Mouse (Mus musculus): Measurements from ENCODE around the gene Nectin2. TPM values are rescaled to one million over a fixed set of nuclear protein-coding genes. Genes with fewer than 3 reads are reported as not detected.

Nectin2 gene
- polyA plus RNA-seq, 1 experiment from 2014 or later: 138 TPM

- Histone ChIP-seq H3K4me1 (peaks cover 21% of the 10 kb centered on the region), H3K27me3 (ENCODE audit: insufficient read depth, poor library complexity, severe bottlenecking) (no peaks in the 10 kb centered on the region), H3K27ac (no peak overlapping the region), H3K4me3 (no peak overlapping the region), H3K9me3 (no peaks in the 10 kb centered on the region), H3K36me3 (peaks cover 69% of the 10 kb centered on the region)
- 80% methylated on average over 4 of the region's 4 CpGs for WGBS
- DNase-seq (ENCODE audit: low spot score): no peak
These were observed 37.9 kb downstream of the Nectin2 start for GRCm38 (mm10) chr7:19712414-19712813.

- Histone ChIP-seq H3K36me3 (peaks cover 76% of the 10 kb centered on the region), H3K4me3 (no peak overlapping the region), H3K4me1 (peaks cover 15% of the 10 kb centered on the region), H3K27me3 (ENCODE audit: insufficient read depth, poor library complexity, severe bottlenecking) (no peaks in the 10 kb centered on the region), H3K27ac (no peak overlapping the region), H3K9me3 (no peaks in the 10 kb centered on the region)
- no peak for DNase-seq (ENCODE audit: low spot score)
- 95% methylated on average over 10 of the region's 10 CpGs for WGBS
These were observed 39.6 kb downstream of the Nectin2 start for GRCm38 (mm10) chr7:19710650-19711049.

- peaks cover 15% of the 10 kb centered on the region for H3K4me1 ChIP-seq
- DNase-seq (ENCODE audit: low spot score): no peak
- 94% methylated on average over 7 of the region's 7 CpGs for WGBS
- H3K4me3 ChIP-seq: no peak overlapping the region
- H3K36me3 ChIP-seq: peaks cover 80% of the 10 kb centered on the region
- H3K27ac ChIP-seq: no peak overlapping the region
- no peaks in the 10 kb centered on the region for H3K9me3 ChIP-seq
- H3K27me3 ChIP-seq (ENCODE audit: insufficient read depth, poor library complexity, severe bottlenecking): no peaks in the 10 kb centered on the region
These were observed 45.0 kb downstream of the Nectin2 start for GRCm38 (mm10) chr7:19705271-19705670.

- Histone ChIP-seq H3K27ac (no peak overlapping the region), H3K4me3 (no peak overlapping the region), H3K9me3 (no peaks in the 10 kb centered on the region), H3K36me3 (peaks cover 73% of the 10 kb centered on the region), H3K27me3 (ENCODE audit: insufficient read depth, poor library complexity, severe bottlenecking) (no peaks in the 10 kb centered on the region), H3K4me1 (peaks cover 19% of the 10 kb centered on the region)
- no peak for DNase-seq (ENCODE audit: low spot score)
- WGBS: 90% methylated on average over 4 of the region's 4 CpGs
These were observed 45.8 kb downstream of the Nectin2 start for GRCm38 (mm10) chr7:19704475-19704874.

DNA sequence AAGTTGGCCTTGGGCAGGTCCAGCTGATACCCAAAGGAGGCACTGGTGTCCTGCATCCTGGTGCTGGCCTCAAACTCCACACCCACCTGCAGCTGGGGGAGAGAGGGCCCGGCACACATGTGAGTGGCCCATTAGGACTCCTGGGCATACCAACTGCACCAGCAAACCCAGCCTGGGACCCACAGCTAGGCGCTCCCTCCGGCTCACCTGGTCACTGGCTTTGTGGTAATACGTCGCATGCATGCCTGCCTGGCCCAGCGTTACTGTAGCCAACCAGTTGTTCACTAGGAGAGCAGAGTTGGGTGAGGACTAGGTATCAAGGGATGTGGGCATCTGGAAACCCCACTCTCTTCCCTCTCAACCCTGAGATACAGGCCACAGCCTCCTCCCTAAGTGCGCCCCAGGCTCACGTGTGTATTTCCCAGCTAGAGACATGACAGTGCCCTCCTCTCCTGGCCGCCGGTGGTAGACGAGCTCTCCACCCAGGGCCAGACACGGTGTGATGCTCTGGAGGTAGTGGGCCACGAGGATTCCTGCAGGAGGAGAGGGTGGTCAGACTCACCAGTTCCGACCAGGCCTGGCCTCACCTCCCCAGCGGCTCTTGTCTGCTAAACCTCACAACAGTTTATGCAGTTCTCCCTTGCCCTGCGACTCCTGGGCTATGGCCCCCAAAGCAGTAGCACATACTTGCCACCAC, 47.3 kb downstream of the Nectin2 start:
- peaks cover 60% of the 10 kb centered on the region for H3K36me3 ChIP-seq
- no peak overlapping the region for H3K27ac ChIP-seq
- DNase-seq (ENCODE audit: low spot score): peak; percentile 75
- peaks cover 29% of the 10 kb centered on the region for H3K4me1 ChIP-seq
- H3K27me3 ChIP-seq (ENCODE audit: insufficient read depth, poor library complexity, severe bottlenecking): no peaks in the 10 kb centered on the region
- 89% methylated on average over 16 of the region's 16 CpGs for WGBS
- no peak overlapping the region for H3K4me3 ChIP-seq
- no peaks in the 10 kb centered on the region for H3K9me3 ChIP-seq

DNA sequence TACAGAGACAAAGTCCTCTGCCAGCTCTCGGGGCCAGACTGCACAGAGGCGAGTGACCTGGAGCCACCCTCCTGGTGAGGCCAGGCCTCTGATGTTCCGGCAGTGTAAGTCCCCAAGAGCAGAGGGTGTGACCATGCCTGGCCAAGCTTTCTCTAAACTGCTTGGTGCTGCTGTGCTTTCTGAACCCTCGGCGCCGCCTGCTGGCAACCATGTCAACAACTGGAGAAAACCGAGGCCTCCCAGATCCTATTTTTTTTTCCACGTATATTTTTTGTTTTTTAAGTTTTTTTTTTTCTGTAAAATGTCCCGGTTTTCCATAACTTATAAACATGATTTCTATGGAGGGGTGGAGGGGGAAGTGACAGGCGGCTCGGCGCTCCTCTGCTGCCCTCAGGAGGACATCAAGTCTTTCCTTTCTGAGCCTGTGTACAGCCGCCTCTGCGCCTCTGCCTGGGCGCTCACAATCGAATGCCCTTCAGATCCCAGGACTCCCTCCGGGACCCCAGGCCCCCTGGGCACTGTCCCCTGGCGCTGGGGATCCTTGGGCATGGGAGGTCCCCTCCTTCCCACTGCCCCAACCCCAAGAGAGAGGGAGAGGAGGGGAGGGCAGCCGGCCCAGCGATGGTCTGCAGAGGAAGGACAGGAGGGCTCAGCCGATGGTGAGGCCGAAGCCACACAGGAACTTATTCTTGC, 49.1 kb downstream of the Nectin2 start:
- H3K4me3 ChIP-seq: peak overlapping the region; percentile 10; the same call in 1 of the 2 replicates
- peaks cover 32% of the 10 kb centered on the region for H3K4me1 ChIP-seq
- 28% methylated on average over 22 of the region's 22 CpGs for WGBS
- no peaks in the 10 kb centered on the region for H3K9me3 ChIP-seq
- H3K27me3 ChIP-seq (ENCODE audit: insufficient read depth, poor library complexity, severe bottlenecking): no peaks in the 10 kb centered on the region
- H3K36me3 ChIP-seq: peaks cover 55% of the 10 kb centered on the region
- H3K27ac ChIP-seq: peak overlapping the region; percentile 72
- DNase-seq (ENCODE audit: low spot score): peak; percentile 91

DNA sequence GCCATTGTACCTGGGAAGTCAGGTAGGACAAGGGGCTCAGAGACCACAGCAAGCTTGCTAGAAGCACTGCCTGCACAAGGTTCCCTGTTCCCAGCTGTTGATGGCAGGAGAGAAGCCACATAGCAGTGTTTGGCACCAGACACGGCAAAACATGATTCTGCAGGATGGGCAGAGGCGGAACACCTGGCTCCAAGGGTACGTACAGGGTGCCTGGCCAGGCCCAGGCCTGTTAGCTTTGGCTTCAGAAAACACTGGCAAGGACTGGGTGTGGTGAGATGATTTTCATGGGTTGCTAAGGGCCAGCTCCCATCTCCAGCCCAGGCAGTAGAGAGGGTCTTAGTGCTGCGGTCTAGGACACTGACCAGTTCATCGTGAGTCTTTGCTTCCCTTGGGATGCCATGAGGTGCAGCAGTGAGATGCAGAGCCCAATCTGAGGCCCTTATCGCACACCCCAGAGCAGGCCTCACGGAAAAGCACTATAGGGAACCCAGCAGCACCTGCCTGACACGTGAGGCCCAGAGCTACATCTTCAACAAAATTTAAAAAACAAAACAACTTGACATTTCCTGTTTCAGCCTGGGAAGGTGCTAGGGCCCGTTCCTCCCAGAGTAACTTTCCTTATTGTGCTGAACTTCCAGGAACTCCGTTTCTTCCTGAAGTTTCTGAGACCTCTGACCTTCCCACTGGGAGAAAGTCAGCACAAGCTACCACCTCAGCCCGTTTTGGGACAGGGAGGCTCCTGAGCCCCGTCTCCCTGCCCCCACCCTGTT, 49.8 kb downstream of the Nectin2 start:
- peak; percentile 74 for DNase-seq (ENCODE audit: low spot score)
- 49% methylated on average over 12 of the region's 12 CpGs for WGBS
- Histone ChIP-seq H3K9me3 (no peaks in the 10 kb centered on the region), H3K4me3 (peak overlapping the region; percentile 10; the same call in 1 of the 2 replicates), H3K27me3 (ENCODE audit: insufficient read depth, poor library complexity, severe bottlenecking) (no peaks in the 10 kb centered on the region), H3K36me3 (peaks cover 58% of the 10 kb centered on the region), H3K4me1 (peaks cover 39% of the 10 kb centered on the region), H3K27ac (peak overlapping the region; percentile 65)

GRCm38 (mm10) chr7:19699827-19700148, 50.5 kb downstream of the Nectin2 start:
- no peak for DNase-seq (ENCODE audit: low spot score)
- H3K27me3 ChIP-seq (ENCODE audit: insufficient read depth, poor library complexity, severe bottlenecking): no peaks in the 10 kb centered on the region
- H3K36me3 ChIP-seq: peaks cover 52% of the 10 kb centered on the region
- peaks cover 46% of the 10 kb centered on the region for H3K4me1 ChIP-seq
- no peaks in the 10 kb centered on the region for H3K9me3 ChIP-seq
- 74% methylated on average over 4 of the region's 4 CpGs for WGBS
- H3K4me3 ChIP-seq: peak overlapping the region; percentile 59; the same call in 1 of the 2 replicates
- H3K27ac ChIP-seq: no peak overlapping the region

DNA sequence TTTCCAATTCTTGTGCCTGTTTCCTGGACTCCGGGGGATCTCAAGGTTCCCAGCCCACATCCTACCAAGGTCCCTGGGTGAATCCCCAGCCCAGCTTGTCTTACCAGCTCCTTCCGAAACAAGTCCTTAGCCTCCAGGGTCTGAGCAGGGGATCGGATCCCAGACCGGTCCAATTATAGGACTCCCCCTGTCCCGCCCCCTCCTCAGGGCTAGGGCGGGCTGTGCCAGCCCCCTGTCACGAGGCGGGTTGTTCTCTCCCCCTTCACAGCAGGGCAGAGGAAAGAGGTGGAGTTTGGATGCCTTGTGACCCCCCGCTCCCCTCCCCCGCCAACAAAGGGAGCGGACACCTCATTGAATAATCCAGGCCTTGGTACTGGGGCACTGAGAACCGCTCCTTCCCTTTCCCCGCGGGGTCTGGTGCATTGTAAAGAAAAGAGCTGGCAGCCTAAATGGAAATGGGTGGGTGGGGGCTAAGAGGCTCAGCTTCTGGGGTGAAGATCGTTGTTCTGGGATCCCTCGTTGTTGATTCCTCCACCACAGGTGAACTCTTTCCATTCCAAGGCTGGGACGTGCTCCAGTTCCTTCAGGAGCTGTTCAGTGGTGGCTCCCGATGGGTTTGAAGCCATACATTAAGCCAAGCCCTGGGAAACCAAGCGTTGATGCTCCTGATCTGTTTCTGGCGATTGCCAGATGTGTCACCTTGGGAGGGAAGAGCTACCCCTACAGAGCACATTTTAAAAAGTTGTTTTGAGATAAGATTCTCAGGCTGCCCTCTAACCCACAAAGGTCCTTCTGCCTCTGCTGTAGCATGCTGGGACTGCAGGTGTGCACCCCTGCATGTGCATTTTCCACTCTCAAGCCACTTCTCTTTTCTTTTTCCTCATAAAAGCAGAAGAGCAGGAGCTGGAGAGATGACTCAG, 51.1 kb downstream of the Nectin2 start, which contains the start of gene Apoe:
Gene Apoe (minus strand): TSS at position 282 of the 920 bp plus-strand sequence.
- 2% methylated on average over 20 of the region's 20 CpGs for whole genome bisulfite sequencing

DNA sequence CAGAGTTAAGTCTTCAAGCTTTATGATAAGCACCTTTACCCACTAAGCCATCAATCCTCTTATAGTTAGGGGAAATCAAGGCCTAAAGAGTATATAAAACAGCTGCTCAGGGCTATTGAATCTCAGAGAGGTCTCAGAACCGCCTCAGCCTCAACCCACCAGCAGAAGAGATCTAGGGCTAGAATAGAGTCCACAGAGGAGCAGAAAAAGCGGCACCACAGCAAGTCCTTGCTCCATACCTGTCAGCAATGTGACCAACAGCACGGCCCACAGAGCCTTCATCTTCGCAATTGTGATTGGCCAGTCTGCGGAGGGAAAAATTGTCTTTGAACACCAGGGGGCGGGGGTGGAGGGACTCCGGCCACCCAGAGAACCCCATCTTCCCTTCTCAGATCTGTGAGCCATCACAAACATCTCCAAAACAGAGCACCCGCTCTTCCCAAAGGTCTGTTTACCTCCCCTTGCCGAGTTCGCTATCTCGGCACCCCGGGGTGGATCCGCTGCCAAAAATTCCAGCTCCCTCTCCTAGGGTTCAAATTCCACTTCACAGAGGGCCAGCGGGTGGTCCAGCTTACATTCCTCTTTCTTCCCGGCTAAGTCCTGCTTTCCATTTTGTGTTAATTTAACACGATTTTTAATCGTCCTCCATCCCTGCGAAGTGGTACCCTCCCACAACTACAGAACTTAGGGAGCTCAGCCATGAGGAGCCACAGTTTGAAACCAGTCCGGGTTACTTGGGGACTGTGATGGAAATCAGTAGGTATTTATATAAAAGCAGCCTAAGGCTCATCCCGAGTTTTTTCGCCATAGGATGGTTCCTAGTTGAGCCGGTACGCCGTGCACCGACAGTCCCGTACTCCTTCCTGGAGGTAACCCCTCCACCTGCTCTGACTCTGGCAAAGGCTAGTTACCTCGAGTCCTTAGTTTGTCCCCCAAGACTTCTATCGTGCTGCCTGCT, 52.1 kb downstream of the Nectin2 start:
- DNase-seq (ENCODE audit: low spot score): no peak
- Histone ChIP-seq H3K4me3 (peak overlapping the region; percentile 59), H3K9me3 (no peaks in the 10 kb centered on the region), H3K4me1 (peaks cover 61% of the 10 kb centered on the region), H3K36me3 (peaks cover 38% of the 10 kb centered on the region), H3K27me3 (ENCODE audit: insufficient read depth, poor library complexity, severe bottlenecking) (no peaks in the 10 kb centered on the region), H3K27ac (peak overlapping the region; percentile 79)
- 1% methylated on average over 28 of the region's 28 CpGs for WGBS

More for the DNA sequence above, 51.1 kb downstream of the Nectin2 start, which contains the start of gene Apoe:
- Histone ChIP-seq H3K4me3 (peak within 1 kb of the TSS; percentile 59), H3K9me3 (no peaks in the 10 kb centered on the region), H3K4me1 (peaks cover 52% of the 10 kb centered on the region), H3K27ac (peak within 1 kb of the TSS; percentile 79), H3K36me3 (peaks cover 47% of the 10 kb centered on the region), H3K27me3 (ENCODE audit: insufficient read depth, poor library complexity, severe bottlenecking) (no peaks in the 10 kb centered on the region)
- peak; percentile 81 for DNase-seq (ENCODE audit: low spot score)

- no peaks in the 10 kb centered on the region for H3K9me3 ChIP-seq
- H3K4me1 ChIP-seq: peaks cover 72% of the 10 kb centered on the region
- peak overlapping the region; percentile 11; the same call in 1 of the 2 replicates for H3K27ac ChIP-seq
- peak; percentile 71 for DNase-seq (ENCODE audit: low spot score)
- H3K4me3 ChIP-seq: peak overlapping the region; percentile 59; the same call in 1 of the 2 replicates
- whole genome bisulfite sequencing: 92% methylated on average over 34 of the region's 34 CpGs
- H3K27me3 ChIP-seq (ENCODE audit: insufficient read depth, poor library complexity, severe bottlenecking): no peaks in the 10 kb centered on the region
- H3K36me3 ChIP-seq: peaks cover 20% of the 10 kb centered on the region
These were observed 53.9 kb downstream of the Nectin2 start for GRCm38 (mm10) chr7:19696336-19696873.
